Mouse (Mus musculus) embryo, embryonic 10 days (tissue): ENCODE measurements around the gene Cenph.
"Not testable (repeated sequence)": the region's sequence is repeated elsewhere in the genome, so short reads cannot be mapped to it uniquely, and the experiment has no call there.

Experiments used
- DNase-seq: peaks from one replicate; pipeline ENCODE4 v3.0.0-alpha.2; 2015; ENCODE audit warnings: low spot score

Gene Cenph

DNA sequence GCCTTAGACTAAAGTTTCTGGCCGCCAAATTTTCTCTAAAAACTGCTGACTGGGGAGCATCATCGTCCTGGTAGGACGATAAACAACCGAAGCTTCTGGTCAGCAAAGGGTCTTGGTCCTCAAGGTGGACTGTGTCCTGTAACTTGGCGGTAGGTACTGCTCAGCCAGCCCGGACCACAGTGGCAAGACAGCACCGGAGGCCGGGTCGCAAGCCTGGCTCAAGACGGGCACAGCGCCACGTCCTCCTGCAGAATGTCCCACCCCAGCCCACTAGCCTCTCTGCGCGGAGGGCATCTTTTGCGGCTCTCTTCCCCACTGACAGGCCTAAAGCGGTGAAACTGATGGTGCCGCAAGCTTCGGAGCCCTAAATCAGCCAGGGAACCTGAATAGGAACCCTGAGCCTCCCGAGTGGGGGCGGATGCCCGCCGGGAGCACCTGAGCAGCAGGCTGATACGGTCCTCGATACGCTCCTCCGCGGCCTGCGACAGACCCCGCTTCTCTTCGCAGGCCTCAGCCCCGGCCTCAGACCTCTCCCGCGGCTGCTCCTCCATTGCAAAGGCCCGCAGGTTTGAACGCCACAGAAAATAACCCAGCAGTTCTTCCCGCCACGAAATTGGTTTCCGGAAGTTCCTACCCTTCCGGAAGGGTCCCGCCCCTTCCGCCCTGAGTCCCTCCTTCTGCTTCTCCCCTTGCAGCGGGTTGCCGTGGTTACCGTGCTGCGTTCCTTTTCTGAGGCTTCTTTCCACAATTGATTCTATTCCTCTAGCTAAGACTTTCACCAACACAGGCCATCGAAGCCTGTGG, at the start of gene Cenph:
TSS of gene Cenph (minus strand) at position 648 of the 804 bp plus-strand sequence.
- DNase-seq = peak; percentile 96

DNA sequence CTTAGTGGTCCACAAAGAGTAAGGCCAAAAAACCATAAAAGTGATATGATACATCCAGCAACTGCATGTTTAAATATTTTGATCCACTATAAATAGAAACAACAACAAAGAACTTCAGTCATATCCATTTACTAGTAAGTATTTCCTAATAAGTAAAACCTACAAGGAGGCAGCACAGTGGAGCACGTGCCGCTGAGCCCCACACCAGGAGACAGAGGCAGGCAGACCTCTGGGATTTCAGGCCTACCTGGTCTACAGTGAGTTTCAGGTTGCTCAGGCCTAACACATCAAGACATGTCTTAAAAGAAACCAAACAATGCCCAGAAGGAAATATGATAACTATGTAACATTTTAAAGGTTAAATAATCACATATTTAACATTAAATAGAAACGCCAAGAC, 49.2 kb upstream of the Cenph start:
- DNase-seq = no peak

DNA sequence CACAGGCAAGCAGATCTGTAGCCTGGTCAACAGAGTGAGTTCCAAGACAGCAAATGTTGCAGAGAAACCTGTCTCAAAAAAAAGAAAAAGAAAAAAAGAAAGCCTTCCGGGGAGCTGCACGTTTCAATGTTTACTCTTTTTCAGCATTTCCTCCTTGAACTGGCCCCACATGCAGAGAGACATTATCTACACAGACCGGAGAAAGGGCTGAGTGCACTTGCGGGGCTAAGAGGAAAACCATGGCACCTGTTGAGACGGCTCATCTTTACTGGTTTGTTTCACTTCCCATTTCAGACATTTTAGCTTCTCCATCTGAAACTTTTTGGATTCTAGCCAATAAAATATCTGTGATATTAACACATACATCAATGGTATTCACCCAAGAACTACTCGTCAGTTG, 48.6 kb upstream of the Cenph start:
- DNase-seq = no peak

- no peak for DNase-seq
Measured at GRCm38 (mm10) chr13:100823863-100824262, 48.2 kb upstream of the Cenph start.

DNA sequence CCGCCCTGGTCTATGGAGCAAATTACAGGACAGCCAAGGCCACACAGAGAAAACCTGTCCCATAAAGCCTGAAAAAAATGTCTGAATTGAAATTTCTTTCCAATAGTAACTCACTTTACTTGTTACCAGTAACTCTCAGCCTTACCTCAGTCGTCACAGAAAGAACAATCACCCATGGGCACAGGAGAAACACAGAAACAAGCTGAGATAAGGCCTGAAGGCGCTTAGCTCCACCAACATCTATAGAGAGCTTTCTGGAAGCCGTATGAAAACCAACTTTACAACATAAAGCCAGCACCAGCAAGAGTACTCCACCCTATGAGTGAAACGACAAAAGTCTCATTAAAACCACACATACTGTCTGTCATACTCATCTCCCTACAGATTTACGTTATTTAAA, 38.8 kb upstream of the Cenph start:
- no peak for DNase-seq

DNA sequence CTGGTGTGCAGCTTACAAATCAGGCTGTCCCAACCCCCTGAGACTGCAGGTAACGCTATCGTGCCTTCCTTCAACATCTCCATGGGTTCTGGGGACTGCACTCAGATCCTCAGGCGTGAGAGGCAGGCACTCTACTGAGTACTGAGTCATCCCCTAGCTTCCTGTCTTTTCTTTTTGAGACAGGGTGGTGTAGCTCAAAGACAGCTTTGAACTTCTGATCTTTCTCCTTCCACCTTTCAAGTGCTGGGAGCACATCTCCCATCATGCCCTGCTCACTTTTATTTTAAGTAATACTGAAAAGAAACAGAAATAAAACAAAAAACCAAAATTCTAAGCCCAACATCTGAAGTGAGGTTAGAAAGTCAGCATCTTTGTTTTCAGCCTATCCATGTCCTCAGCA, 30.1 kb upstream of the Cenph start:
- DNase-seq = no peak

DNA sequence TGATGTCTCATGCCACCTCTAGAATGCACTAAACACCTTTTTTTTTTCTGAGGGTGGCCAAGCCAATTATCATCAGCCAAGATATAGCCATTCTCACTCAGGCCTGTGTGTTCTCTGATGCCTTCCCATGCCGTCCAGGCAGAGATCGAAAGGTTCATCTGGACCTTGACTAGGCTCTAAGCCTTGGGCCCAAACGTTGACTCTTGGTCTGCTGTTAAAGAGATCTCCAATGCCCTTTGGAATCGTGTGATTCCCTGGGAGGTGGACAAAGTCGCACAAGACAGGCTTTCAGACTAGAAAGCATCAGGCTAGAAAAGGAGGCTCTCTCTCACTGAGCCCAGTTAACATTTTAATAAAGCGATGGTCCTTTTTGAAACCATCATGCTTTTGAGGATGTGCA, 21.5 kb upstream of the Cenph start:
- no peak for DNase-seq

DNA sequence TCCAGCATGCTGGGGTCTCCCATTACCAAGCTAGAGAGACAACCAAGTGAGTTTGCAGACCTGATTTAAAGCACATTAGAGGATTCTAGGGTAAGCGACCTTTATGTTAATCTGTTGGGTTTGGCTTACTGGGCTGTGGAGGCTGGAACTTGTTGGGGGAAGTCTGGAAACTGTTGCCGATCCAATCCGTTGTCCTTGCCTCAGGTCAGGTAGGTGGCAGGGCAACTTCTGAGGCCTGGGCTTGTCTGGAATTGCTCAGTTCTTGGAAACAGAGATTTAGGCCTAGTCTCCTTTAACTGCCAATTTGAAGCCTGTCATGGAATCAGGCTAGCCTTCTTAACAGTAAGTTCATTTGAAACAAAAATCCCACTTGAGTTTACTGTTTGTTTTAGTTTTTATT, 13.4 kb upstream of the Cenph start:
- DNase-seq = no peak

- not testable (repeated sequence) for DNase-seq
Measured at GRCm38 (mm10) chr13:100788057-100788456, 12.4 kb upstream of the Cenph start.

GRCm38 (mm10) chr13:100787316-100788010, 11.8 kb upstream of the Cenph start:
- DNase-seq = no peak

DNA sequence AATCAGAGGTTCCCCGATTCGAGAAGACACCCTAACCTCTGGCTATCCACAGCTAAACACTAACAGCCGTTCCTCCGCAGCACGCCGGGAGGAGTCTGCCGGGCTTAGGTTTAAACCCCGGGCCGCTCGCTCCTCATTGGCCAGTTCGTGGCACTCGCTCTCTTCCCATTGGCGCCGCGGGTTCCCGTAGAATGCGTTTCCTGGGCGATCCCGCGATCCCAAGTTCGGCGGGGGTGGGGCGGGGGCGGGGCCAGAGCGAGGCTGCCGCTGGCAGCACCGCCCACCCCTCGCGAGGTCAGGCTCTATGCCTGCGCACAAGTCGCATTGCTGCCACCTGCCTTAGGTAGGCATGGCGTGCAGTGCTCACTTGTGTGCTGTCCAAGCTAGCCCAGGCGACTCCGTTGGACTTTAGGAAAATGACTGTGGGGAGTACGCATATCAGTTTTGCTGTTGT, 10.7 kb upstream of the Cenph start, which contains the start of gene Ccnb1:
TSS of gene Ccnb1 (minus strand) at position 157 of the 454 bp plus-strand sequence.
- DNase-seq = peak; percentile 96

- peak; percentile 32 for DNase-seq
Measured at GRCm38 (mm10) chr13:100785806-100786413, 10.2 kb upstream of the Cenph start.

- no peak for DNase-seq
Measured at GRCm38 (mm10) chr13:100777491-100777890, 1.8 kb upstream of the Cenph start.

GRCm38 (mm10) chr13:100776710-100777109, 1.0 kb upstream of the Cenph start:
- DNase-seq = no peak

DNA sequence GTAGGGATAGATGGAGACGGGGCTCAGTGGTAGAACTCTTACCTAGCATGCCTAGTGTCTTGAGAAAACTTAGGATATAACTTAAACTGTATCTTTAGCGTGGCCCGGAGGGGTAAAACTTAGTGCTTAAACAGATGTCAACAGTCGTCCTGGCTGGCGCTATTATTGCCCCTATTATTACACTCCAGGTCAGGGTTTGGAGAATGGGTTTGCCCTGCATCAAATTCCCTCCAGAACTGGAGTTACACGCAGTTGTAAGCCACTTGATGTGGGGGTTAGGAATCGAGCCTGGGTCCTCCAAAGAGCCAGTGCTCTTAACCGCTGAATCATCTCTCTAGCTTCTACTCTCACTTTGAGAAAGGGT, 339 bp upstream of the Cenph start:
- no peak for DNase-seq

DNA sequence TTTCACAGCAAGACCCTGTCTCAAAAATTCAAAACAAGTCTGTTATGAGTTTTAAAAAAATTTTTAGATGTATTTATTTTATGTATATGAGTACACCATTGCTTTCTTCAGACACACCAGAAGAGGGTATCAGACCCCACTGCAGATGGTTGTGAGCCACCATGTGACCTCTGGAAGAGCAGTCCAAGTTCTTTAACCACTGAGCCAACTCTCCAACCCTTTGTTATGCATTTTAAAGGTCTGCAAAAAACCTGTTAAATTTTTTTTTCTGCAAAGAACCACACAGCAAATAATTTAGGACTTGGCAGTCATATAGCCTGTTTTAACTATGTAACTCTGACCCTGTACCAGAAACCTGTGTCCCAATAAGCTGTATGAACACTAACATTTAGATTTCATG, 995 bp downstream of the Cenph start:
- DNase-seq = no peak

DNA sequence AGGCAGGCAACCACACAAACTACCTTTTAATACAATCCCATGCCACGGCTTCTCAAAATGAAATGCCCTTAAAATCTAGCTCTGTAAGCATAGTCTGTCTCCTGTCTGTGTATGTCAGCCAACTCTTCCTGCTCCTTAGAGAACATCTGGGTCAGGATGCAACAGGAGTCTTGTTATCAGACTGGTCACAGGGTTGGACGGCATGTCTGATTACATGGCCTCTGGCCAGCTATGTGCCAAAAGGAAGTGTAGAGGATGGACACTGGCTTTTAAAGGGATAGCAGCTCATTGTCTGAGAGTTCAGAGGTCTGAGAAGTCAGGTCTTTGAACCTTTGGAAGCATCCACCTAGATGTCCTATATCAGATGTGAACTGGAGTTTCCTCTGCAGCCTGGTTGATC, 20.4 kb downstream of the Cenph start:
- no peak for DNase-seq

GRCm38 (mm10) chr13:100754186-100754585, 21.5 kb downstream of the Cenph start:
- no peak for DNase-seq

- DNase-seq = no peak
Measured at GRCm38 (mm10) chr13:100753011-100753410, 22.7 kb downstream of the Cenph start.

DNA sequence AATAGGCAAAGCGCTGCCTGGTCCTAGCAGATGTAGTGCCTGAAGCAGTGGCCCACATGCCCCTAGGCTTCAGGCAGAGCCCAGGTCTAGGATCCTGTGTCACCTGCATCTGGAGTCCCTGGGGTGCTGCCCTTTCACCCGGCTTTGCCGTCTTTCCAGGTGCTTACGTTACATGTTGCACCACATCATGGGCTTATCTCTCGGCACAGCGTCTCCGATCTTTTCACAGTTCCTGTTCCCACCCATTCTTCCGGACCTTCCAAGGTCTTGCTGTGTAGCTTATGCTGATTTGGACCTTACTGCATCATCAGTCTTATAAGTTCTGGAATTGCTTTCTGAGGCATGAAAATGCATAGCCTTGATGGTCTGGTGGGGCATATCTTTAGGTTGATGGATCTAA, 23.2 kb downstream of the Cenph start:
- no peak for DNase-seq

DNA sequence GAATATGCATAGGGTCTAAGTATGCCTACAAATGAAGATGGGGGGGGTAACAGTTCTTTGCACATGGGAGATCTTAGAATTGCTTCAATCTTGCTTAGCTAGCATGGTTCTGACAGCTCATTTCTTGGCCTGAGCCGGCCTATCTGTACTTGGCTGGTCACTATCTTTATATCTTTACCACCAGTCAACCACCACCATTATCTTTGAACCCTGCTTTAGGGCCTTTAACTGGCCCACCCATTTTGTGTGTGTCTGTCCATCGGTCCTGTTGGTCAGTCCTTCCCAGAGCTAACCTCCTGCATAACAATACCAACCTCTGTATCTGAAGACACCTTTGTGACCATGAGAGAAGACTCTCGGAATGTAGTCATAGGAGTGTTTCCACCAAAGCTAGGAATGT, 24.3 kb downstream of the Cenph start:
- DNase-seq = no peak

GRCm38 (mm10) chr13:100750799-100751198, 24.9 kb downstream of the Cenph start:
- no peak for DNase-seq

- DNase-seq = no peak
Measured at GRCm38 (mm10) chr13:100748638-100749037, 27.1 kb downstream of the Cenph start.
